Mouse (Mus musculus) gastrocnemius, adult 8-10 months (tissue): ENCODE data around the gene Dennd1c. TPM values are rescaled to one million over a fixed set of nuclear protein-coding genes. Genes with fewer than 3 reads are reported as not detected.

ENCODE experiments used
- DNase-seq, 2 experiments: peaks; one replicate each; pipeline ENCODE4 v3.0.0; 2022; ENCODE audit warnings: low spot score in 2 of 2
- total RNA-seq, 4 experiments: library from RNA; stranded (reverse); gene quantifications; 2 replicates each; pipeline ENCODE4 v1.2.4; 2022

Dennd1c gene
- total RNA-seq, result under 1 TPM in 3 of 4 experiments, not detected in 1; 0.12 to 0.52 (median 0.44) TPM

DNA sequence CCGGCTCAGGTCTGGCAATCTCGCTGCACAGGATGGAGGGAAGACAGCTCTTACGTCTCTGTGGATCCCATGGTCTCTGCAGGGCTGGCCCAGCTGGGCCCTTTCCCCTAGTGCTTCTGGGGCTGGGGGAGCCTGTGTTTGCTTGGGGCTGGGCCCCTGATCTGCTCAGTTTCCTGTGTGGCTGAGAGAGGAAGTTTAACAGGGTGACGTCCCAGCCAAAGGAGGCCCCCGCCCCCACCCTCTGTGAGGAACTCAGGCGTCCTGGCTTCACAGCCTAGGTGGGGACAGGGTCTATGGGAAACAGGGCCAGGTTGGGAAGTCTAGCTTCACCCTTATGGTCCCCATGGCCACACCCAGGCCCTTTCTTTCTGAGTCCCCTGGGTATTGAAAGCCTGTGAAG, at the start of gene Dennd1c:
TSS of gene Dennd1c (minus strand) at position 179 of the 400 bp plus-strand sequence.
- DNase-seq, result no peak

DNA sequence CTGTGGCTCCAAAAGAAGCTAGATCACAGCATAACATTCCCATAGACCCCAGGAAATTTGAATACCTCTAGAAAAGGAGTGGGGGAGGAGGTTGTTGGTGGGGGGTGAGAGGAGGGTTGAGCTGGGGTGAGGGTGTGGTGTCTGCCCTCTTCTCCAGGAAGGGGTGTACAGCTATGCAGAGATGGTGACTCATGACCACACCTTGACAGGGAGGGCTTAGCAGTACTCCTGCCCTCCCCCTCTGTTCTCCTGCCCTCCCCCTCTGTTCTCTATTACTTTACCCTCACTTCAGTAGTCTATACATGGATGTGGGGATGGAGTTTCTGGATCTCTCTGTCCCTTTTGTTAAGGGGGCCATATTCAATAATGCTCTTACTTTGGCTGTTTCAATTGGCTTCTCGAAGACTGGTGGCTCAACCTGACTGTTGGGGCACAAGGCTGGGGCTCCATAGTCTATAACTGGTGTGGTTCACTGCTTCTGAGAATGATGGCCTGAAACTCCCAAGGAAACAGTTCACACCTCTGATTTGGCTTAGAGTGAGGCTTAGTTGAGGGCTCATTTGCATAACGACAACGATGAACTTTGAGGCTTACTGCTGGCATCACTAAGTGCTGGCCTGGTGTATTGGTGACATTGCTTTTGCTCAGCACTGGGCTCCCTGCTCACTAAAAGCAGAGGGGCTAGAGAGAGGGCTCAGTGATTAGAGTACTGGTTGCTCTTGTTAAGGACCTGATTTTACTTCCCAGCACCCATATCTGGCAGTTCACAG, 47.7 kb upstream of the Dennd1c start:
- no peak for DNase-seq

DNA sequence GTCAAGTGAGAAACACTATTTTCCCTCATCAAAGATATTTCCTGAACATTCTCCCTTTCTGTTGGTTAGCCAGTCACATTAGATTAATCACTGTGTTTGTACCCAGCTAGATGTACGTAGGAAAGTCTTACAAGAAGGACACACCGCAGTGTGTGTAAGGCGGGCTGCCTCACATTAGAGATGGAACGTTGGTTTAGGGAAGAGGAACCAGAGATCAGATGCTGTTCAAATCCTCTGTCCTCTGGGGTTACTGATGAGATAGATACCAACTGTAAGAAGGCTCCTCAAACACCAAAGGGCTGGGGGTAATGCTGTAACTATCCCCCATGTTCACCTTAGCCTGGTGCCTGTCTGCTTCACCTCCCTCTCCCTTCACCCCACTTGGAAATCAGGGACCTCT, 46.5 kb upstream of the Dennd1c start:
- no peak for DNase-seq

DNA sequence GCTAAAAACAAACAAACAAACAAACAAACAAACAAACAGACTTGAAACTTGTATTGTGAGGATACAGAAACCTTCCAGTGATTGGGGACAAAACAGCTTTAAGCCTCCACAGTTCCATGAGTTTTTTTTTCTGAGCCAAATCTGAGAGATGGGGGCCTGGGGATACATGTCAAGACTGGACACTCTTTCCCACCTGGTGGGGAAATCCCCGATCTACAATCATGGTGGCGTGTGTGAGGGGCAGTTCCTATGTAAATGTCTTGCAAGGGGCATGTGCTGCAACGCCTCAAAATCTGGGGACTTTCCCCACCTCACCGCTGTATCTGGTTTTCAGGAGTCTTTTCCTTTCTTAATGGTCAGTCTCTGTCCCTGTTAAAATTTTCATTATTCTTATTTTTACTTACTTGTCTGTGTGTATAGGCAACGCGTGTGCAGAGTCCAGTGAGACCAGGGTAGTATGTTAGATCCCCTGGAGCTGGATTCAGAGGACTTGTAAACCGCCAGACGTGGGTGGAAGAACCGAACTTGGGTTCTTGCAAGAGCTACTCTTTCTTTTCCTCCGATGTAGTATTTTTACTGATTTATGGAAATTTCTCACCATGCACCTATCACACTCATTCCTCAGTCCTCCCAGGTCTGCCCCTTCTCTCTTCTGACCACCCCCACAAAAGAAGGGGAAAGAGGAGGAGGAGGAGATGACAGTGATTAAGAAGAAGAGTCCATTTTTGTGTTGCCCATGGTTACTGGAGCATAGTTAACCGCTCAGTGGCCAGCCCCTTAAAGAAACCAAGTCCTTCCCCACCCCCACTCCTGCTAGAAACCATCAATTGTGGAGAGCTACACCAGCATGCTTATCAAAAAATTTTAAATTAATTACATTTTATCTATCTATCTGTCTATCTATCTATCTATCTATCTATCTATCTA, 45.1 kb upstream of the Dennd1c start:
- DNase-seq, result no peak

DNA sequence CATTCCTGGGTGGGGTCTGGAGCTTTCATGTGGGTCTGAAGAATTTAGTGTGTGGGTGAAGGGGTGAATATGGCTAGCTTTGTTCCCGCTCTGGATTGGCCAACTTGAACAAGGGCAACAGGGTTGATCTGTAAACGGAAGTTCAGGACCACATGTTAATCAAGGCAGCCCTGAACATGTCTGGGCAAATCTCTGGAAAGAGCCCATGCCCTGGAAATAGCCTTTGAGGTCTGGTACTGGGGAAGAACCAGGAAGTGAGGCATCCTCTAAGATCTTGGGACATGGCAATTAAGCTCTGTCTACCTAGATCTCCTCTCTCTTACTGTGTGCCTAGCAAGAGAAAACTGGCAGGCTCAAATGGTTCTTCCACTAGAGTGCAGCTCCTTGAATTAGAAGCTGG, 43.5 kb upstream of the Dennd1c start:
- no peak for DNase-seq

DNA sequence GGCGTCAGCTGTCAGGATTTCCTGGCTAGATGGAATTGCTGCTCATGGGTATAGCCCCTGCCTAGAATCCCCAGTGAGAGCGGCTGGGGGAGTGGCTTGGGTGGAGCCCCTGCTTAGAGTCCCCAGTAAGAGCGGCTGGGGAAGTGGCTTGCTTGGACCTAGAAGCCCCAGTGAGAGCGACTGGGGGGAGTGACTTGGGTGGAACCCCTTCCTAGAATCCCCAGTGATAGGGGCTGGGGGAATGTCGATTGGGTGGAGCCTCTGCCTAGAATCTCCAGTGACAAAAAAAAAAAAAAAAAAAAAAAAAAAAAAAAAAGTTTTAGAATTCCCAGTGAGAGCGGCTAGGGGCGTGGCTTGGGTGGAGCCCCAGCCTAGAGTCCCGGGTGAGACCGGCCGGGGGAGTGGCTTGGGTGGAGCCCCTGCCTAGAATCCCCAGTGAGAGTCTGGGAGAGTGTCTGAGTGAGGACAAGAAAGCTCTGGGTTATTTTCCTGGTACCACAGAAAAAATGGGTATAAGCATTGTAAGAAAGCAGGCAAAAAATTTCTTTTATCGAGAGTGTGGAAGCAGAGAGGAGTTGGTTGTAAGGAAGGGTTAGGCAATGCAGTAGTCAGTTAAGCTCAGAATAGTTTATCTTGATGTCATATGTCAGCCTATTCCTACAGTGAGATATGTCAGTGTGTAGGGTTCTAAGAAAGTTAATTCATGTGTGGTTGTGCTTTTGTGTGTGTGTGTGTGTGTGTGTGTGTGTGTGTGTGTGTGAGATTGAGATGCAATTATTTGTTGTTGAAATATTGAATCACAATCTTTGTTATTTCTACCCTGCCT, 40.4 kb upstream of the Dennd1c start:
- no peak for DNase-seq

DNA sequence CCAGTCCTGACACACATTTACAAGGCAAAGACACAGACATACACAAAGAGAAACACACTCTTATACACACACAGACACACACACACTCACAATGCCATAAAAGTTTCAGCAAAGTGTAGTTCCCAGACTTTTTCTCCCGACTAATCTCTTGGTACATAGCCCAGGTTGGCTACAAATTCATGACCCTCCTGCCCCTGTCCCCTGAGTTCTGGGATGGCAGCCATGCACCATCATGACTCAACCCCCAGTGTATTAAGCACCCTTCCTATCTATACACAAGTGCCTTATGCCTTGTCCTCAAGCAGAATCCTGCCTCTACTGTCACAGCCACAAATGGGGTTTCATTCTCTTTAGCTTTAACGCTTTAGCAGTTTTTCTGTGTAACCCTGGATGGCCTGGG, 38.5 kb upstream of the Dennd1c start:
- no peak for DNase-seq

DNA sequence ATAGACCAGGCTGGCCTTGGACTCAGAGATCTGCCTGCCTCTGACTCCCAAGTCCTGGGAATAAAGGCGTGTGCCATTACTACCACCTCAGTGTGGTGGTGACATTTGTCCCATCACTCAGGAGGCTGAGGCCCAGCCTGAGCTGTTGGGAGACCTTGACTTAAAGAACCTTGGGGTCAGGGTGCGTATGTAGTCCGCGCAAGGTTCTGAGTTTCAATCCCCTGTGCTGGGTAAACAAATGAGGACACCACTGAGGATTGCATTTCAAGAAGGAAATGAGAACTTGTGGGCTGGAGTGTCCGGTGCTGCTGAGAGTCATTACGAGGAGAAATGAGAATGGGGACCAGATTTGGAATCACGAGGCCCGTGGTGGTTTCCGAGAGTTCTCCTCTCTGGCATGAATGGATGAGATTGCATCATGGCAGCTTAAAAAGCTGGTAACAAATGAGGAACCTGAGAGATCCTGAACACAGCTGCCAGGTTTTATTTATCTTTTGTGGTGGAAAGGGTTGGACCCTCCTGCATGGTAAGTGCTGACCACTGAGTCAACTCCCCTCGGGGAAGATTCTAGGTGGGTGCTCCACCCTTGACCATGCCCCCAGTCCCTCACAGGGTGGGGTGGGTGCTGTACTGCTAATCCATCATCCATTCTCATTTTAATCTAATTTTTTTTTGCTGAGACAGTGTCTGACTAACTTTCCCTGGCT, 34.6 kb upstream of the Dennd1c start:
- no peak for DNase-seq

DNA sequence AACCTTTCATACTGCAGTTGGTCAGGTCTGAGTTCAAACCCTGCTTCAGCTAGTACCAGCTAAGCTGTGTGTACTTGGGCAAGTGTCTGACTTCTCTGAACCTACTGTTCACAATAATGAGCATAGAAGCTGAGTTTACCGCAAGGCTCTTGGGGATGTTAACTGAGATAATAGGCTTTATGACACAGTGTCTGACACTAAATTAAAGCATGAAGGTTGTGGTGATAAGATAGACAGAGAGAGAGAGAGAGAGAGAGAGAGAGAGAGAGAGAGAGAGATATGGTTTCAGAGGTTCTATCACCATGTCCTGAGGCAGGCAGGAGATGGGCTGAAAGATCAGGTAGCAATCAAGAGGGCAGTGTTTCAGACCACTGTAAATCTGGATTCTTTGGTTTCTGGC, 31.7 kb upstream of the Dennd1c start:
- DNase-seq, result no peak

DNA sequence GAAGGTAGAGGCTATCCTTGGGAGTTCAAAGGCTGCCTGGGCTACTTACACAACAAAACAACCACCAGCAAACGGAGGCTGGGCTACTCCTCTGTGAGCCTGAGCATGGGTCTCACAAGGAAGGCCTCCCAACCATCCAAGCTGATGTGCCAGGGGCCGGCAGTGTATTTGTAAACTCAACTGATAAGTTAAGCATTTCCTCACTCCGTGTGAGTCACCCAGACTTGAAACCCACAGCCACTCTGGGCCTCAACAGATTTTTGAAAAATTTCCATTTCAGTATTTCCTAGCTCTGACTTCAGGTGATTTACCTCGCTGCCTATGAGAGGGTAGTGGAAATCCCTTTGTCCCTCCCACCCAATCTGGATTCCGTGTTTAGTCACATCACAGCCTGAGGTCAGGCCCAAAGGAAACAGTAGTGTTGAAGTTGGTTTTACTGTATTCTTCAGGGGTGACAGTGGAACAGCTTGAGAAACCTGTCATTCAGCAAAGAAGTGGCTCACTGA, 30.4 kb upstream of the Dennd1c start:
- no peak for DNase-seq

DNA sequence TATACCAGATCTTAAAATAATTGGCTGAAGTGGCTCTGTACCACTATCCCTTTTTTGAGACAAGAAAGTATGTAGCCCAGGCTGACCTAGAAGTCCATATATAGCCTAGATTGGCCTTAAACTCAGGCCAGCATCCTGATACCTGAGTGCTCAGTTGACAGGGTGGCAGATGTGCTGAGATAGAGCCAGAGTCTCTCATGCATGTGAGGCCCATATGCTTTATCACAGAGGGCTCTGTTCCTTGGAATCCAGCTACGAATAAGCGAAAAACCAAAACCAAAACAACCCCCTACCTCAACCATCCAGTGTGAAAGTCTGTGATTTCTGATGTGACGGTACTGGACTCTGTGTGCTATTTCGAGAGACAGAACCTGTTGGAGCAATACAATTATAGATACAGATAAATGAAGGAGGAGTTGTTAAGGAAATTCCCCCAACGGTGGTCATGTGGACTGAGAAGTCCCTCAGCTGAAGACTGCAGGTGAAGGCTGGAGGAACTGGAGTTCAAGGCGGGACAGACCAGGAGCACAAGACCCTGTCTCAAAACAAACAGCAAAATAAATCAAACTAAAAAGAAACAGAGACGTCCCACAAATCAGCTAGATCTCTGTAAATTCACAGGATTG, 29.8 kb upstream of the Dennd1c start:
- DNase-seq, result no peak

DNA sequence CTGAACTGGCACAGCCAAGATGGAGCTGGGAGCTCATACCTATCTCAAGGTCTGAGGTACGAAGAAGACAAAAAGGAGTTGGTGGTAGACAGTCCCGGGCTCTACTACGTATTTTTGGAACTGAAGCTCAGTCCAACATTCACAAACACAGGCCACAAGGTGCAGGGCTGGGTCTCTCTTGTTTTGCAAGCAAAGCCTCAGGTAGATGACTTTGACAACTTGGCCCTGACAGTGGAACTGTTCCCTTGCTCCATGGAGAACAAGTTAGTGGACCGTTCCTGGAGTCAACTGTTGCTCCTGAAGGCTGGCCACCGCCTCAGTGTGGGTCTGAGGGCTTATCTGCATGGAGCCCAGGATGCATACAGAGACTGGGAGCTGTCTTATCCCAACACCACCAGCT, 28.8 kb upstream of the Dennd1c start:
- DNase-seq, result no peak

DNA sequence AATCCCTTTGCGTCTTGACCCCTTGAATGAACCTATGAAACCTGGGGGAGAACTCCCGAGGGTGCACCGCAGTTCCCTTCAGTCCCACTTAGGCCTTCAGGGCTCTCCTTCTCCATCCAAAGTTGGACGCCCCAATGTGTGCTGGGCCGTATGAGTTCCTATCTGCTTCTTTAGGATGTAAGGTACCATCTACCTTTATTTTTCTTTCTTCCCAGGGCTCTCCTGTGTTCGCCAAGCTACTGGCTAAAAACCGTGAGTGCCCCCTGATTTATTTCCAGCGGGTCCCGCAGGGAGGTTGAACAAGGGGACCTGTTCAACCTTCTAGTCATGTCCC, 27.7 kb upstream of the Dennd1c start:
- DNase-seq, result no peak

DNA sequence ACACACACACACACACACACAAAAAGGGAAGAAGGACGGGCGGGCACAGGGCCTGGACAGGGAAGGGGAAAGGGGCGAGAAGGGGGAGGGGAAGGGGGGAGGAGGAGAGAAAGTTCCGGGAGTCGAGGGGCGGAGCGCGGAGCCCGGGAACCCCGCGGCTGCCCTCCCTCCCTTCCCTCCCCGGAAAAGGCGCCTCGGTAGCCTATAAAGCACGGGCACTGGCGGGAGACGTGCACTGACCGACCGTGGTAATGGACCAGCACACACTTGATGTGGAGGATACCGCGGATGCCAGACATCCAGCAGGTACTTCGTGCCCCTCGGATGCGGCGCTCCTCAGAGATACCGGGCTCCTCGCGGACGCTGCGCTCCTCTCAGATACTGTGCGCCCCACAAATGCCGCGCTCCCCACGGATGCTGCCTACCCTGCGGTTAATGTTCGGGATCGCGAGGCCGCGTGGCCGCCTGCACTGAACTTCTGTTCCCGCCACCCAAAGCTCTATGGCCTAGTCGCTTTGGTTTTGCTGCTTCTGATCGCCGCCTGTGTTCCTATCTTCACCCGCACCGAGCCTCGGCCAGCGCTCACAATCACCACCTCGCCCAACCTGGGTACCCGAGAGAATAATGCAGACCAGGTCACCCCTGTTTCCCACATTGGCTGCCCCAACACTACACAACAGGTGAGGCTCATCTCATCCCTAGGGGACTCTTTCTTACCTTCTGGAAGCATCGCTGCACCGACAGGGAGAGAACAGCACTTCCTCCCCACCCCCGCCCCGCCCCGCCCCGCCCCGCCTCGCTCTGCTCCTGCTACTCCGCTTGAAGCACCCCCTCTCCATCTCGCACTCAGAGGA, 27.1 kb upstream of the Dennd1c start, which contains the start of gene Tnfsf9:
TSS of gene Tnfsf9 (plus strand) at position 145 of the 854 bp plus-strand sequence.
- no peak for DNase-seq

DNA sequence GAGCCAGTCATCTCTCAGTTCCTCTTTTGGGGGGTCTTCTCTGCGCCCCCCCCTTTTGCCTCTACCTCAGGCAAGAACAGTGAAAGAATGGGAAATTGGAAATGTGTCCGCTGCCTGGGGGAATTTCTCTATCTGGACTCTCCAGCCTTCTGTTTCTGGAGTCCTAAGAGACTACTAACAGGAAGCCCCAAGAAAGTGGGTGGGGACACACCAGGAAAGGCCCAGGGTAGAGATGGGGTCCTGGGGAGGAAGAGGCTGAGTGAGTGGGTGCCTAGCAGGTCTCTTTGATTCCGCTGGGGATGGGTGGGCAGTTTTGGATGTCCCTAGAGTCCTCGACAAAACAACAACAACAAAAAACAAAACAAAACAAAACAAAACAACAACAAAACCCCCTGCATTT, 26.2 kb upstream of the Dennd1c start:
- DNase-seq, result no peak

DNA sequence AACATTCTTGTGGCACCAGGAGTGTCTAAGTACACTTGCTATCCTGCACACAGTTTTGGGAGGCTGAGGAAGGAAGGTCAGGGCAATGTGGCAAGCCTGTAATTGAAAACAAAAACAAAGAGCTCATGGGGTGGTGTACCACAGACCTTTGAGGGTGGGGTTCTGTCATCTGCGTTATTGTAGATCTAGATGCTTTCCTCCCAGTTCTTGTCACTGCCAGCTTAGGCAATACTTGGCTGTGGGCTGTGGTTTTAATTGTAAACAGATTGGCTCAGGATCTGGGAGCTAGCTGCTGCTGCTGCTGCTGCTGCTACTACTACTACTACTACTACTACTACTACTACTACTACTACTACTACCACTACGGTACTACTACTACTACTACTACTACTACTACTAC, 24.0 kb upstream of the Dennd1c start:
- DNase-seq, result no peak

DNA sequence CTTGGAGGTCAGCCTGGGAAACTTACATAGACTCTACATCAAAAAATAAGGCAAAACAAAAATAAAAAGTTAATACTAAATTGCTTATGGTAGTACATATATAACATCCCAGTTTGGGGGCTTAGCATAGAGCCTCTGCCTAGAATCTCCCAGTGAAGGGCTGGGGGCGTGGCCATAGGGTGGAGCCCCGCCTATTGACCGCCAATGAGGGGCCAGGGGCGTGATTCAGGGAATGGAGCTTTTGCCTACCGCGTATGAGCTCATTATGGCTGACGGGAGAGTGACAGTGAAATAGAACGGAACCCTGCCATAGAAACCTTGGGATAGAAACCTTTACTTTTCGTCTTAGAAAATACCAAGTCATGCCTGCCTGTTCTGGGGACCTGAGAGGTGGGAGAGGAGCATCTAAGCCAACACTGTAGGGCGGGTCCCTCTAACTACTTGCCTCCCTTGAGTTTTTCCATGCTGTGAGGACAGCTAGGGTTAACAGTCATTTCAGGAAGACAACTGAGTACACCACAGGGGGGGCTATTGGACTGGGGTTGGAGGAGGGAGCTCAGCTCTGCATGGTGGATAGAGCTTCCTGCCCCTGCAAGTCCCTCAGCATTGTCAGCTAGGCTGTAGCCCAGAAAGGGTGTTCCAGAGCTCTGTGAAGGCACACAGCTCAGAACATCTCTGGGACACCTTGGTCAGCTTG, 21.5 kb upstream of the Dennd1c start:
- no peak for DNase-seq

DNA sequence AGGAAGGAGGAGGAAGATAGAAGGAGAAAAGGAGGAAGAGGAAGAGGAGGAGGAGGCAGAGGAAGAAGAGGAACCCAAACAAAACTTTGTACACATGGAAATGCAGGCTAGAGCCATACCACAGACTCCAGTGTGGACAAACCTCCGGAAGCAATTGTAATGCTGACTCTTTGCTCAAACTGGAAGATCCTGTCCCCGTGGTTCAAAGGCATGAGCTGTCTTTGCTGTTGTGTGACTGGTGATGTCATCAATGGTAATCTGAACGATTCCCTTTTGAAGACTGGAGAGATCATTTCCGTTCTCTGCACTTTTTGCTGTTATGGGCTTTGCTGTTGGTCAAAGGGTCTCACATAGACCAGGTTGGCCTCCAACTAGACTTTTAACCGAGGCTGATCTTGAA, 20.0 kb upstream of the Dennd1c start:
- no peak for DNase-seq

DNA sequence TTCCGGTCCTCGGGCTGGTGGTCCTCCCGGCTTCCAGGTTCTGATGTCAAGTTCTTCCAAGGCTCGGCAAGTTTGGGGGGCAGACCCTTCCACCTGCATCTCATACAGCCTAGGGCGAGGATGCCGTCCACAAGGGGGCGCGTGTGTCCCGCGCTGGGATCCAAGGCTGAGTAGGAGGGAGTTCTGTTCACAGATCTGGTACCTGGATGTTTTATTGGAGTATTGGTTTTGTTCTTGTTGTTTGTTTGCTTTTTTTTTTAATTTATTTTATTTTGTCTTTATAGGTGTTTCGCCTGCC, 18.3 kb upstream of the Dennd1c start:
- DNase-seq, result peak; percentile 60 to 64
